Mouse (Mus musculus) stomach, embryonic 14.5 days (tissue): ENCODE measurements around the gene Trmt2a. TPM values are rescaled to one million over a fixed set of nuclear protein-coding genes. Genes with fewer than 3 reads are reported as not detected.
"Not testable (repeated sequence)": the region's sequence is repeated elsewhere in the genome, so short reads cannot be mapped to it uniquely, and the experiment has no call there.

Source experiments
- ATAC-seq: fragments of 200-750 bp; cut with Nextera tagmentation; 2 replicates; pipeline ENCODE4 v1.8.0; 2017; ENCODE audit warnings: low read depth, moderate TSS enrichment; ENCODE audit not compliant: insufficient number of reproducible peaks, insufficient read depth, low FRiP score
- H3K27ac ChIP-seq: fragments of 300-500 bp; sonication (generic); 2 replicates; pipeline ENCODE4 v1.5.1; 2014; ENCODE audit warnings: mild to moderate bottlenecking, low read length, moderate library complexity, mixed read lengths
- H3K27me3 ChIP-seq: fragments of 300-500 bp; sonication (generic); 2 replicates; pipeline ENCODE4 v1.6.1; 2014; ENCODE audit warnings: low read length, control low read depth, mixed read lengths; ENCODE audit not compliant: control insufficient read depth, insufficient read depth
- H3K36me3 ChIP-seq: fragments of 300-500 bp; sonication (generic); 2 replicates; pipeline ENCODE4 v1.6.1; 2014; ENCODE audit warnings: mild to moderate bottlenecking, control low read depth, low read length, moderate library complexity, mixed read lengths; ENCODE audit not compliant: control insufficient read depth, insufficient read depth
- H3K4me1 ChIP-seq: fragments of 300-500 bp; sonication (generic); 2 replicates; pipeline ENCODE4 v1.6.1; 2014; ENCODE audit warnings: low read length, control low read depth, mixed read lengths; ENCODE audit not compliant: control insufficient read depth, insufficient read depth
- H3K4me2 ChIP-seq: fragments of 300-500 bp; sonication (generic); replicated peaks from 2 replicates; pipeline ENCODE4 v1.6.1; 2014; ENCODE audit warnings: low read depth, low read length, control low read depth
- H3K4me3 ChIP-seq: fragments of 300-500 bp; sonication (generic); 2 replicates; pipeline ENCODE4 v1.5.1; 2014; ENCODE audit warnings: low read depth, low read length, control low read depth
- H3K9ac ChIP-seq: fragments of 300-500 bp; sonication (generic); replicated peaks from 2 replicates; pipeline ENCODE4 v1.6.1; 2014; ENCODE audit warnings: low read depth, mild to moderate bottlenecking, control low read depth, low read length, moderate library complexity, mixed read lengths
- H3K9me3 ChIP-seq: fragments of 300-500 bp; sonication (generic); 2 replicates; pipeline ENCODE4 v1.6.1; 2016; ENCODE audit warnings: low read depth, low read length, control low read depth; ENCODE audit not compliant: control insufficient read depth
- WGBS: fragments of 180-500 bp; shearing (Covaris S2); extraction: QIAGEN DNeasy Blood & Tissue Kit; methylation state at CpG from one replicate; pipeline ENCODE4 v1.1.7; 2014; 5-methylcytosine and 5-hydroxymethylcytosine counted together
- microRNA counts: library from miRNA; unstranded; fragments of <30 nt; microRNA quantifications from one replicate; lab custom pipeline; 2016
- microRNA-seq: library from miRNA; unstranded; fragments of <30 nt; microRNA quantifications from one replicate; pipeline ENCODE4, GENCODE M21; 2016
- polyA plus RNA-seq: library from polyadenylated mRNA; unstranded; fragments of >200 nt; fragmentation: Nextera tagmentation; extraction: Ambion mirVana; gene quantifications from 2 replicates; pipeline ENCODE4 v1.2.1, GENCODE M21; 2014

Gene Trmt2a
- polyA plus RNA-seq, 1 experiment from 2014 or later, result 80.2 TPM

DNA sequence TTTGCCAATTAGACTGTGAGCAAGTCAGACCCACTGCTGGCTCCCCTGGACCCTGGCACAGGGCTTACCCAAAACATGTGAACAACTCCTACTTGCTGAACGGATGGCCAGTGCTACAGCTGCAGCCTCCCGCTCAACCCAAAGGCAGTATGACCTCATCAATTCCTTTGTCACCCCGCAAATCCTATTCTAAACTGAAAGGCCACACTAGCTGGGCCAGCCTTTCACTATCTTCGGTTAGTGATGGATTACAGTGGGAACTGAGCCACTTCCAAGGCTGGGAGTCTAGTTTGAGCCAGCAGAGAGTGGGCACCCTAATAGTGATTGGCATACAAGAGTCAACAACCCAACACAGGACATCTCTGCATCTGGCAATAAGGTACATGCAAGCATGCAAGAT lies 39.7 kb downstream of the Trmt2a start:
- H3K27me3 ChIP-seq, result no peaks in the 10 kb centered on the region
- H3K36me3 ChIP-seq, result peaks cover 34% of the 10 kb centered on the region
- no peak for ATAC-seq
- H3K9ac ChIP-seq, result peak overlapping the region; percentile 89
- 0% methylated on average over 4 of the region's 4 CpGs for WGBS
- H3K4me2 ChIP-seq, result peak overlapping the region; percentile 84
- no peaks in the 10 kb centered on the region for H3K9me3 ChIP-seq
- H3K4me3 ChIP-seq, result peak overlapping the region; percentile 74
- H3K4me1 ChIP-seq, result peaks cover 19% of the 10 kb centered on the region
- peak overlapping the region; percentile 86; the same call in 1 of the 2 replicates for H3K27ac ChIP-seq

GRCm38 (mm10) chr16:18288581-18289061 lies 40.1 kb downstream of the Trmt2a start:
- H3K4me1 ChIP-seq, result peaks cover 19% of the 10 kb centered on the region
- H3K27ac ChIP-seq, result peak overlapping the region; percentile 86
- H3K4me3 ChIP-seq, result peak overlapping the region; percentile 74
- peak overlapping the region; percentile 89 for H3K9ac ChIP-seq
- peak overlapping the region; percentile 84 for H3K4me2 ChIP-seq
- no peaks in the 10 kb centered on the region for H3K9me3 ChIP-seq
- no peaks in the 10 kb centered on the region for H3K27me3 ChIP-seq
- peak; percentile 88 for ATAC-seq
- WGBS, result 1% methylated on average over 30 of the region's 31 CpGs
- H3K36me3 ChIP-seq, result peaks cover 30% of the 10 kb centered on the region

DNA sequence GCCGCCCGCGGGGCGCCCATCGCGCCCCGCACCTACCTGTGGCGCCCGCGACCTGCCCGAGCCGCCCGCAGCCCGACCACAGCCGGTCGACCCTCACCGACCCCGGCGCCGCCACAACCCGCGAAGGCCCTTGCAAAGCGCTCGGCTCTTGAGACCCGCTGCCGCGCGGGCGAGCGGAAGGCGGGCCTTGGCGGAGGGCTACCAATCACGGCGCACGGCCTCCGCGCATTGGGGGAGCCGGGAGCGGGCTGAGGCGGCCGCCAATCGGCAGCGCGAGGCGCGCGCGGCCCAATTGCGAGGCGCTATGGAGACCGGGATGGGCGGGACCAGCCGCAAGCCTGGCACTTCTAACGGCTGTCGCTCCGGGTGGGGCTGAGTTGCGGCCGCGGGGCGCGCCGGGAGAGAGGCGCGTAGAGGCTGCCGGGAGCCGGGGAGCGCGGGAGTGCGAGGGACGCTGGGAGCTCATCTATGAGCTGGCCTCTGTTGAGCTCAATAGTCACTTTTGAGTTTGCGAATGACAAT lies 40.6 kb downstream of the Trmt2a start, which contains the start of gene Dgcr8:
Dgcr8 (minus strand) TSS at position 180 of the 522 bp plus-strand sequence.
- H3K9me3 ChIP-seq, result no peaks in the 10 kb centered on the region
- ATAC-seq, result peak; percentile 99
- WGBS, result under 1% methylated on average over 71 of the region's 71 CpGs
- H3K4me1 ChIP-seq, result peaks cover 19% of the 10 kb centered on the region
- H3K27me3 ChIP-seq, result no peaks in the 10 kb centered on the region
- peak within 1 kb of the TSS; percentile 74 for H3K4me3 ChIP-seq
- peak within 1 kb of the TSS; percentile 86 for H3K27ac ChIP-seq
- peak within 1 kb of the TSS; percentile 89 for H3K9ac ChIP-seq
- peaks cover 24% of the 10 kb centered on the region for H3K36me3 ChIP-seq
- H3K4me2 ChIP-seq, result peak within 1 kb of the TSS; percentile 84

- not testable (repeated sequence) for H3K27me3 ChIP-seq, ATAC-seq, H3K9me3 ChIP-seq
- H3K4me2 ChIP-seq, result peak overlapping the region; percentile 29; the same call in 1 of the 2 replicates
- 3% methylated on average over 9 of the region's 10 CpGs for WGBS
- 0 out of 2 replicates have a peak overlapping the region, but pooled peaks have one; percentile 10 for H3K9ac ChIP-seq
- H3K27ac ChIP-seq, result peak overlapping the region; percentile 52; the same call in 1 of the 2 replicates
- peaks cover 21% of the 10 kb centered on the region for H3K36me3 ChIP-seq
- H3K4me1 ChIP-seq, result peaks cover 19% of the 10 kb centered on the region
- peak overlapping the region; percentile 74 for H3K4me3 ChIP-seq
Observed at GRCm38 (mm10) chr16:18289614-18290013, 41.1 kb downstream of the Trmt2a start.

MicroRNA genes within 50 kb of the gene (microRNA counts, 519-probe panel; counts per million panel counts)
- 2,005 counts per million, percentile 22 among the panel's probes with 10 or more counts for microRNA mmu-miR-1306 (lab: Ali Mortazavi, UCI)

Small RNA genes lying within 50 kb of the gene (microRNA-seq; reads per million reads assigned to microRNA genes)
- gene Gm24572, result 2.3 reads per million
- 293 reads per million, percentile 61 among the genes with 10 or more reads in this experiment for gene Mir1306

Other genes with a start within 250 kb of the Trmt2a start
- gene Dgcr6, start 195.8 kb upstream of the Trmt2a start, polyA plus RNA-seq, result 81.1 and 94.1 TPM in 2 replicates
- 12.3 and 15.2 TPM in 2 replicates for gene Prodh, start 158.5 kb upstream of the Trmt2a start, polyA plus RNA-seq
- 2.1 and 3.6 TPM in 2 replicates for gene Rtn4r, start 121.0 kb upstream of the Trmt2a start, polyA plus RNA-seq
- gene Ccdc188, start 30.8 kb upstream of the Trmt2a start, polyA plus RNA-seq, result not detected in 2 replicates
- 9.8 and 11.1 TPM in 2 replicates for gene Zdhhc8, start 13.5 kb upstream of the Trmt2a start, polyA plus RNA-seq
- gene Ranbp1, start 53 bp downstream of the Trmt2a start, polyA plus RNA-seq, result 613 and 635 TPM in 2 replicates
- not detected in 2 replicates for gene Gm49776, start 9.6 kb downstream of the Trmt2a start, polyA plus RNA-seq
- gene Dgcr8, start 40.6 kb downstream of the Trmt2a start, polyA plus RNA-seq, result 42.3 and 43.3 TPM in 2 replicates
- 27.2 and 27.4 TPM in 2 replicates for gene Tango2, start 99.4 kb downstream of the Trmt2a start, polyA plus RNA-seq
- gene Arvcf, start 99.5 kb downstream of the Trmt2a start, polyA plus RNA-seq, result 26.9 and 27.9 TPM in 2 replicates
- 18.5 and 18.8 TPM in 2 replicates for gene Txnrd2, start 177.7 kb downstream of the Trmt2a start, polyA plus RNA-seq
- gene Comt, start 178.2 kb downstream of the Trmt2a start, polyA plus RNA-seq, result 94.3 and 99.0 TPM in 2 replicates